Mouse (Mus musculus) gastrocnemius, postnatal 25 days (tissue): Measurements from ENCODE around the gene Casz1. TPM values are rescaled to one million over a fixed set of nuclear protein-coding genes. Genes with fewer than 3 reads are reported as not detected.

Experiments used
- DNase-seq: peaks from one replicate; pipeline ENCODE4 v3.0.0; 2022
- long read RNA-seq, 2 experiments: library from polyadenylated mRNA; stranded (forward); transcript quantifications; one replicate each; pipeline ENCODE4 v2.0.0; 2021
- total RNA-seq, 2 experiments: library from RNA; stranded (reverse); gene quantifications; 1 replicate in 1 of 2; 2 replicates in 1 of 2; pipeline ENCODE4 v1.2.3; 2021

The Casz1 gene
- 10 to 100 TPM; 27.8 to 30.2 TPM for total RNA-seq
- long read RNA-seq, experiment 1, partial matches to known transcripts: 0 of 5 reads
- long read RNA-seq, experiment 1, other reads (novel, unspliced or antisense): 5 of 5 reads
- long read RNA-seq, experiment 2, full-length matches to known transcripts: 2 of 17 reads
- long read RNA-seq, experiment 2, partial matches to known transcripts: 3 of 17 reads
- long read RNA-seq, experiment 2, other reads (novel, unspliced or antisense): 12 of 17 reads

DNA sequence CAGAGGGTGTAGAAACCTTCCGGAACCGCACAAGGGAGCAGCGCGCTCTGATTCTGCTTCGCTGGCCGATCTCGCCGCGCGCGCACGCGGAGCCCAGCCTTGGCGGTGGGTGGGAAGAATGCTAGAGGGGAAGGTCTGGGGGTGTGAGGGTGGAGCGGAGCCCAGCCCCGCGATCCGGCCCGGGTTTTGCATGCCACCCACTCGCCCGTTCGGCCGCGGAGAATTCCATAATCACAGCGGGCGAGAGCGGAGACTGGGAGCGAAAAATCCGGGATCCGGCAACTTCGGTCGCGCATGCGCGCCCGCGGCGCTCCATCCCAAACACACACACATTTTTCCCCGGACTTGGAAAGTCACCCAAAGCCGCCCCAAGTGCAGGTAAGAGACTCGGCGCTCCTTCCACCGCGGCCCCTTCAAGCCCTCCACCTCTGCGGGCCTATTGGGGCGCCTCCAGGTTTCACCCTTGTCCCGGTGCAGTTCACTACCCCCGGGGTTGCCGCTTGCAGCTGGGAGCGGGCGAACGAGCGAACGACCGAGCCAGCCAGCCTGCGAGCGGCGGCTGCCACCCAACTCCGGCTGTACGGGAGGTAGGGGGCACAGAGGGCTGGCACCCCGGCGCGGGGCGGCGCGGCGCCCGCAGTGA is at the start of gene Casz1:
Gene Casz1, plus strand, starts transcription at position 293 of the 643 bp plus-strand sequence.
- peak; percentile 92 for DNase-seq

DNA sequence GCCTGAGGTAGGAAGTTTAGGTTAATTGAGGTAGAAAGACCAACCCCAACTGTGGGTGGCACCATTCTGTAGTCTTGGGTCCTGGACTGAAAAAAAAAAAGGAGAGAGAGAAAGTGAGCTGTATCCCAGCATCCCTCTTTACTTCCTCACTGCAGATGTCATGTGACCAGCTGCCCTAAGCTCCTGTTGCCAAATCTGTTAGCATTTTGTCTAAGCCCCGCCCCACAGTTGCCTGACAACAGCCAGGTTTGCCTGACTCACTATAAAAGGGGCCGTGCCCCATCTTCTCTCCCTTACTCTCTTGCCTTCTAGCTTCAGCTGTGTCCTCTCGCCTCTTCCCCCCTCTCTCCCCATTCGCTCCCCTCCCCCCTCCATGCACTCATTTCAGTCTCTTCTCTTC is 45.4 kb upstream of the Casz1 start:
- no peak for DNase-seq

DNA sequence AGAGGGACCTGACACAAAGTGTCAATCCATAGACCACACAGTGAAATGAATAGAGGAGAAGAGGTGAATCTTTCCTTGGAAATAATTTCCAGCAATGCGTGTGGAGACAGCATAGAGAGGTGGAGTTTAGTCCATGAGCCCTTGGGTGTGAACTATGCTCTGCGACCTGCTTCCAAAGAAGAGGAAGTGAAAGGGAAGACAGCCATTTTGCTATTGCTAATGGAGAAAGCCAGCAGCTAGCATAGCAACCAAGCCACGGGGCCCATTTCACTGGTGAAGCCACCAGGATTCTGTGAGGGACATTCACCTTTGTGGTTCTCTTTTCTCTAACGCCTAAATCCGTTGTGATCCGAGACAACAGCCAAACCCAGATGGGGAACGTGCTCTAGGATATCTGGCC is 44.1 kb upstream of the Casz1 start:
- no peak for DNase-seq

DNA sequence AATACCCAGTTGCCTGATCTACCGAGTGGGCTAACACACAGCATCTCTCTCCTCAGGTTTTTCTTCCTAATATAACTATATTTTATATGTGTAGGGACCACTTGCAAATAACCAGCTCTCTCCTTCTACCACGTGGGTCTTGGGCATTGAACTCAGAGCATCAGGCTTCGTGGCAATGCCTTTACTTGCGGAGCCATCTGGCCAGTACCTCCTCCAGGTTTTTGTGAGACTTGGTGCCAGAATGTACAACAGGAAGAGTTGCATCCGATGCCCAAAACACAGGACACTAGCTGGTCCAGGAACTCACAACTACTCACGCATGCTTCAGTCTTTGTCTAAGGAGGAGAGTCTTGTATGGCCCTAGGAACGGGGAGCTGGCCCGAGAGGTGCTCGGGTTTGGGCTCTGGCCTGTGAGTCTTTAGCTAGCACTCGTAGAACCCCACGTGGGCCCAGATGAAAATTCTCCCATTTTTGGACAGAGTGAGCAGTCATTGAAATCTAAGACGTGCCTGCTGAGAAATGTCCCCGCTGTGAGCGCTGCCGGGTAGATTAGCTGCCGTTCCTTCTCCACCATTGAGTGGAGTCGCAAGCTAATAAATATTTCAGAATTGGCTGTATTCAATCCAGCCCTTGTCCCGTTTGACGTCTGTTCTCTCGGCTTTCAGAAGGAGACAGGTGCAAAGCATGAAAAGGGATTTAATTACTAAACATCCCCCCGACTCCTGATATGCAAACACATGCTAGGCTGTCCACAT is 38.0 kb upstream of the Casz1 start:
- DNase-seq: no peak

DNA sequence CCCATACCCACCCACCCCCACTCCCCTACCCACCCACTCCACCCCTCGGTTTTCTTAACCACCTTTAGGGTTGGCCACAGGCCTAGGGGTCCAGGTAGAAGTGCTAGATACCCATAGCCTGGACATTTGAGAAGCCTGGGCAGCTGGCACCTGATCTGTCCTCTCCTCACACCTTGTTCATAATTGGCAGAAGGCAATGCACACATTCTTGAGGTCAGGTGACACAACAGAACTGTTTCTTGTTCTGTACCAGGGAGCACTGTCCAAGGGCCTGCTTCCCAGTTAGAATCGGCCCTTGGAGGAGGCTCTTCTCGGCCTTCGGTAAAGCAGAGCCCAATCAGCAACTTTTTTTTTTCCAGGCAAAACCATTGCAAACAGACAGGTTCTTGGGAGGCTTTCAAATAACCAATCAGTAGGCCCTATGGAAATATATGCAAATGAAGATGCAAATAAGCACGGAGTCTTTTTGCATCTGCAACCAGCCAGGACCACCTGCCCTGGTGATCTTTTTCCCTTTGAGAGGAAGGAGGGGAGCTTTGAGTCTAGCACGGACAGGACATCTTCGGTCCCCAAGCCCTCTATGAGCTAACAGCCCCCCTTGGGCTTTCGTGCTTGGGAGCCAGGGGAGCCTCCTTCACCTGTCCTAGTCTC is 36.4 kb upstream of the Casz1 start:
- no peak for DNase-seq

DNA sequence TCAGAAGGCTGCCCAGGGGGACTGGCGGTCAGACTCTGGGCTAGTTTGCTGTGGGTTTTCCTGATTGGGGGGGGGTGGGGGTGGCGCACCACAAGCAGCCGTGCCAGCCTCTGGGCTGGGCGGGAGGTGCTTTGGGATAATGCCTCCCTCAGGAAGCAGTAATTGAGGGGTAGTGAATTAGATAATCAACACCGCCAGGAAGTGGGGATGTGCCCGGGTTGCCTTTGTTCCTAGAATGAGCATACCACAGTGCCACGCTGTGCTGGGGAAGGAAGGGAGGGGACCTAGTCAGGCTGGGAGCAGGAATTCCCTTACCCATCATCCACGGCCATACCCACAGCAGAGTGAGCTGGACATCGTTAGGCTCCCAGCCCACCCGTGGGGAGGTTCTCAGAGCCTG is 35.6 kb upstream of the Casz1 start:
- no peak for DNase-seq

DNA sequence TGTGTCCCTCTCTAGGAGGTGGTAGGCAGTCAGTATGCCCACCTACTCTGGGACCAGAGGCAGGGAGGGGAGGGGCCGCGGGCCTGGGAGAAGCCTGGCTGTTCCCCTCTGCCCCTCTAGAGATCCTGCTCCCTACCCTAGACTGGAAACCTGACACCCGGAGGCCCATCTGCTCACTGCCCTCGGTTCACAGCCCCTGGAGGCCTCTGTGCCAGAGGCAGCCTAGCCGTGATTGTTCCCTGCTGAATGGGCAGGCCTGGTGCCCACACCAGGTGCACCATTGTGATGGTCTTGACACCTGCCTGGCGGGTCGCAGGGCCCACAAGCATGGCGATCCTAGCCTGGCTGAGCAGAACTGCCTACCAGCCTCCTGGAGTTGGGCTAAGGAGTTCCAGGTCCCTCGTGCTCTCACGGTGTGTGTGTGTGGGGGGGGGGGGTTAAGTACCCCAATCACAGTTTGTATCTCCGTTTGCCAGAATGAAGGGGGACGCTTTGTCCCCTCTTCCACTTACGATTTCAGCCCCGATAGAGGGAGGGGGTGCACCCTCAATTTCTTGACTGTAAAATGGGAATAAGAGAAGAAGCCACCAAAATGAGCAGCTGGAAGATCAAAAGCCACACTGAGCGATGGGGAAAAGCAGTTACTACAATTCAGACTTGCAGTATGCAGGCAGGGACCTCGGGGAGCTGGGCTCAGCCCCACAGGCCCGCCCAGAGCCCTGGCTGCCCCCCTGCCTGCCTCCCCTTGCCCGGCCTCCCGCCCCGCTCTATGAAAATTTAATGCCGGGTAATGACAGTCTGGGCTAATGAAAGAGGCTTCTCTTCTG is 33.4 kb upstream of the Casz1 start:
- DNase-seq: no peak

DNA sequence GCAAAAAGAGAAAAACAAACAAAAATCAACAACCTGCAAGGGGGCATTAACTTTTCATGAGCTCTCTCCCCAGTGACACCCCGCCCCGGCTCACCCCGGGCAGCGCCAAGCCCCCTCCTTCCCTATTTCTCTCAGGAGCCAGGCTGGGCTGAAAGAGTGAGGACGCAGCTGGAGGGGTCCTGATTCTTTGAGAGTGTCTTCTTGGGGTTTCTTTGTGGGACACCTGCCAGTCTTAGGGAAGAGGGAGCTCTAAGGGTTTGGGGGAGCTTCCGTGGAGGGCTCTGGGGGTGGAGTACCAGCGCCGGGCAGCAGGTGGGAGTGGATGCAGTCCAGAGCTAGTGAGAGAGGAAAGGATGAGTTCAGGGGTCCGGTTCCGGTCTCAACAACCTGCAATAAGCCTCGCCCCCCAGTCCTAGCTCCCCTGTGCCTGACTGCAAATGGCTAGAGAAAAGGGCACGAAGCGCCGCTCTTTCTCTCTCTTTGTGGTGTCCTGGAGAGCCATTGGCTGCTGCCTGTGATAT is 32.8 kb upstream of the Casz1 start:
- no peak for DNase-seq

DNA sequence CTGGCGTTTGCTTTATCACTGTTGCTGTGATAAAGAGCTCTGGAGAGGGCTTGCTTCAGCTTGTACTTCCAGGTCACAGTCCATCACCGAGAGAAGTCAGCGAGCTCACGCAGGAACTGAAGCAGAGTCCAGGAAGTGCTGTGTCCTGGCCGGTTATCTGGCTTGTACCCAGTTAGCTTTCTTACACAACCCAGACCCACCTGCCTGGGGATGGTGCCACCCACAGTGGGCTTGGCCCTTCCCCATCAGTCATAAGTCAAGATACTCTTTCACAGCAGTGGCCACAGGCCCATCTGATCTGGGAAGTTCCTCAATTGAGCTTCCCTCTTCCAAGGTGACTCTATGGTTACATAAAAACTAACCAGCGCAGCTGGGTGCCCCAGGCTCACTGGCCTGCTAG is 31.6 kb upstream of the Casz1 start:
- DNase-seq: no peak

DNA sequence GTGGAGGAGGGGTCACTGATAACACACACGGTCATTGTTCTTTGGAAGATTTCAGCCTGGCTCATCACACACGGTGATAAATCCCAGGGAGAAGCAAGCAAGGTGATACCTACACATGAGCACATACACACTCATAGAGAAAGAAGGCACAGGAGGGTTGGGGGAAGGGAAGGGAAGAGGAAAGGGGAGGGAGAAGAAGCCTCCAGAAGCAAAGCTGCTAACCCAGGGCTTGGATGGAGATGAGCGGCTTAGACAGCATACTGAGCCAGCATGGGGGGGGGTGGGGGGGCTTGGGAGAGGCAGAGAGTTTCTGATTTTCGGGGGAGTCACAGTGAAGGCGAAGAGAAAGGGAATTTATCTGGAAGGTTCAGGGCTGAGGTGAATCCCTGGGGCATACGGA is 30.2 kb upstream of the Casz1 start:
- DNase-seq: no peak

DNA sequence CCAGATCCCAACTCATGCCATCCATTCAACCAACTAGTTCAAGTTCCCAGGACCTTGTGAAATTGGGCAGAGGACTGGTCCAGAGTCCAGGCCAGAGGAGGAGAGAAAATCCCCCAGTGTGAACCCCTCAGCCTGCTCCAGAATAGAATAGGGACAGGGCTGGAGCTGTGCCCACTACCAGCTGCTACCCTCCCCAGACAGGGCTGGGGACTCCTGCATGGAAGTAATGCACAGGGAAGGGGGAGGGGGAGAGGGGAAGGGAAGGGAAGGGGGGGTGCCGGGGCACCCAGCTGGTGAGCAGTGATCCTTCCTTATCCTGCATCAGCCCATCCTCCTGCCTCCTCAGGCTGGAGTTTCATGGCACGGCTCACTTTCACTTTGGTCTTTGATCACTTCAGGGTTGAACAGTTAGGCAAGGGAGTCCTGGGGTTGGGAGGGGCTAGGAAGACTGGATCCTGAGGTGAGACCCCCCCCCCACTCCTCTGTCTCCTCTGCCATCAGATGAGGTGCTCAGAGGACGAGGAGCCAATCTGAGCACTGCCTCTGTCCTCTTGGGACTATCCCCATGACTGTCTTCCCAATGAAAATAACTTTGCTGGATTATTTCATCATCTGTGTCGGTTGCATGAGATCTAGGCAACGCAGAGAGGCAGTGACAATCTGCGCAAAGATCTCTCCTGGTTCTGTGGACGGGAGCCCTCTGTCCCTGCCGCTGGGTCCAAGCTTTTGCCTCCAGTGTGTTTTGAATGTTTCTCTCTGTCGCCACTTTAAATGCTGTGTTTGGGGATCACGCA is 28.6 kb upstream of the Casz1 start:
- DNase-seq: no peak

DNA sequence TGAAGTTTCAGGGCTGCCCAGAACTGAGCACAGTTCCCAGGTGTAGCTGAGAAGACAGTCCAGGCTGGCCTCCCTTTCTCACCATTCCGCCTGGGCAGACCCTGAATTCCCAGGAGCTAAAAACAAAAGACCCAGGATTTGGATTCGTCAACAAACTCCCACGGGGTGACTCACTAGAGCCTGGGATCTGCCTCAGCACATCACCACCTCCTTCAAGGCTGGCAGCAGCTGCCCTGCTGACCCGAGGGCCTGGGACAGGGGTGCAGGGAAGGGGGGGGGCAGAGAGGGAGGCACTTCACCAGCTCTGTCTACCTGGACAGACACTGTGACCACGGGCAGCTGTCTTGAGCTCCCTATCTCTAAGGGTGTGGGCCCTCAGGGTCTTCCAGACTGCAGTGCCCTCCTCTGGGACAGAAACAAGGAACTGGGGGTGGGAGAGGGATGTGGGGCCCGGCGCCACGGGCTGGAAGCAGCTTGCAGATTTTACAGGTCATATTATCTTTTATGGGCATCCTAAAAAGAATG is 24.1 kb upstream of the Casz1 start:
- DNase-seq: no peak

DNA sequence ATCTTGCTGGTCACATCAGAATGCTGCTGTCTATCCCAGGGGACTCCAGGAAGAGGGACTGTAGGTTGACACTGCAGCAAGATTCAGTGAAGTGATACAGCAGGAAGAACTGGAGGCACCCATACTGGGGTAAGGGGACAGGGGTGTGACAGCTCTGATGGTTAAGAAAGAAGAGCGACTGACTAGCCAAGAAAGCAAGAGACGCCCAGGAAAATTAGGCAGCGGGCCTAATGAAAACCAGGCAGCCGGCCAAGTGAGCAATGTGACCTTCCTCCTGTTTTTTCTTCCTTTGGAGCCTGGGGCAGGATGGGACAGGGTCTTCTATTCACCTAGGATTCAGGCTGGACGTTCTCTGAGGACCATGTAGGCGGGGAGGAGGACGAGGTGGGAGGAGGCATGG is 22.7 kb upstream of the Casz1 start:
- no peak for DNase-seq

DNA sequence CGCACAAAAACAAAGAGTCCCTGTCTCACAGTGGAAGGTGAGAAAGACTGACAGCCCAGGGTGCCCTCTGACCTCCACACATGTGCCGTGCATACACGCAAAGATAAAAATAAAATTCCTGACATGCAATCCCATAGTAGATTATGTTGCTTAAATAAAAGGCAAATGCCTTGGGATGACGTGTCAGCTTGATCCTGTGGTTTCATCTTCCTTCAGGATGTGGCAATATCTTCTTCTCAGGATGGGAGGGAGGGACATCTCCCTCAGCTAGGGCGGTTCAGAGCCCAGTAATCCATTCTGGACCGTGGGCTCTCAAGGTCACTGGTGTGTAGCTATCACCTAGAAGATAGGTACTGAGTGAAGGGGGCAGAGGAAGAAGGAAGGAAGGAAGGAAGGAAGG is 21.3 kb upstream of the Casz1 start:
- DNase-seq: no peak

DNA sequence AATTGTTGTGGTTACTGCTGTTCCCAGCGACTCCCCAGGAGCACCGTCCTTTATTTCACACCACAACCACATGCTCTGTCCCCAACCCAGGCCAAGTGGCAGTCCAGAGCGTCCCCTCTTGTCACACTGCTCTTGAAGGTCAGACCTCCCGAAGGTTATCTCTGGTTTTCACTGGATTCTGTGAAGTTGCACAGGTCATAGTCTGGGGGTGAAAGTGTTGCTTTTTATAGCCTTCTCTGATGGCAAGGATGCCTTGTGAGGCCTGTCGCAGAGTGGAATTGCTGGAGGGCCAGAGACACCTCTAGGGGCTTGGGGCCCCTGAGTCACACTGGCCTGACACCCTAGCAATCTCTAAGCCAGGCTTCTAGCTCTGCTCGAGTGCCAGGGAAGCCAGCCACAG is 20.5 kb upstream of the Casz1 start:
- DNase-seq: no peak

DNA sequence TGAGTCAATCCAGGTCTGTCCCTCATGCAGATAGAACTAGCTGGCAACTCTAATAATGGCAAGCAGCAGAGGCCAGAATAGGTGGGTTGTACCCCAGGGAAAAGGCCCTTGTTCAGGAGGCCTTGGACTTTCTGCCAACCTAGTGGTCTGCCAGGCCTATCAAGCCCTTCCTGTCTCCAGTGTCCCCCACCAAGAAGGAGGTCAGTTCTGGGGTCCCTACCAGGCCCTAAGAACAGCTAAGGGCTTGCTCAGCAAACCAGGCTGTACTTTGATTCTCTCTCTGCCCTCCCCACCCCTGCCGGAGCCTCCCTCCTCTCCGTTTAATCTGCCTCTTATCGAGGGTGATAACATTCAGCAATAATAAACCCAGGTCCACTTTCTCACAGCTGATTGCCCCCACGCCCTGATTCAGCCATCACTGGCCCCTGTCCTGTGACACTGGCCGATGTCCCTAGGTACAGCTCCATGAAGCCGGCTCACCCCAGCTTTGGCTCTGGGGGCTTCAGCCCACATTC is 19.1 kb upstream of the Casz1 start:
- DNase-seq: no peak

DNA sequence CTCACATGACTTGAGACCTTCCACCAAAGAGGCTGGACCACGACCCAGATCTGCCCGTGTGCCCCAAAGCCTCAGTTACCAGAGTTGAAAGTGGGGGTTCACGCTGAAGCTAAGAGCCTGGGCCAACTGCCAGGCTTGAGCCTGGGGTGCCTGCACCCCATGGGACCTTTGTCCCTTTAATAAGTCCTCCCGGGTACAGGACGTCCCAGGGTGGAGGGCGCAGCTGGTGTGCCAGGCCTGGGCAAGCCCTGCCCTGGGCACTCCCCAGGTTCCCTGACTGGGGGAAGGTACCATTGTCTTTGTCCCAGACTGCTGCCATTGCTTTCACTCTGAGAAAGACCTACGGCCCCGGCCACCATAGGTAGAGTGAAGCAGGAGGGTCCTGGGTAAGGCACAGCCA is 18.2 kb upstream of the Casz1 start:
- no peak for DNase-seq

DNA sequence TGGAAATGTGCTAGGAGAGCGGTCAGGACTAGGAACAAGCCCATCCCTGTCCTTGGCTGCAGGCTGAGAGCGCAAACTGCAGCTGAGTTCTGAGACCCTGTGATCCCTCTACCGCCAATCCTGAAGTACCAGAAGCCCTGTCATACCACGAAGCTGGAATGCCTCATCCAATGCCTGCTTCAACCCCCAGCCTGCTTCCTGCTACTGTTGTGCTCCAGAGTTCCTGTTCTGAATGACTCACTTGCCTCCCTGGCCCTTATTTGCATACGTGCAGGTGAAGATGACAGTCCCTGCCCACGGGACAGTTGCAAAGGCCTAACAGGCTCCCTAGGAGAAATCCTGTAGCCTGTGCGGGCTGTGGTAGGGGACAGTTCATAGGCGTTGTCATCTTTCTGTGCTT is 13.3 kb upstream of the Casz1 start:
- no peak for DNase-seq

DNA sequence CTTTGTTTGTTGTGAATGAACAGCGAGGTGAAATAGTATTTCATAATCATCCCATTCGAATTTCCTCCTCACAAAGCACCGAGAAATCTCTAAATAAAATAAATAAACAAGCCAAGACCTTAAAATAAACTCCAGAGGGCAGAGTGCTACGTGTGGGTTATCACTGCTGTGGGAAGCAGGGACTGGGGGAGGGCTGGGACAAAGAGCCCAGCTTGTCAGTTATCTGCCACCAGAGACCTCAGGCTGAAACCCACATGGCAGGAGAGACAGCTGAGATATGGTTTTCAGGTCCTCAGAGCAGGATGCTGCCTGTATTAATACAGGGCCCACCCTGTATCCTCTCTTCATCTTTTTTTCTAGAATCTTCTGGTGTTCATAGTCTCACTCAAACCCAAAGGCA is 9.2 kb upstream of the Casz1 start:
- DNase-seq: no peak

DNA sequence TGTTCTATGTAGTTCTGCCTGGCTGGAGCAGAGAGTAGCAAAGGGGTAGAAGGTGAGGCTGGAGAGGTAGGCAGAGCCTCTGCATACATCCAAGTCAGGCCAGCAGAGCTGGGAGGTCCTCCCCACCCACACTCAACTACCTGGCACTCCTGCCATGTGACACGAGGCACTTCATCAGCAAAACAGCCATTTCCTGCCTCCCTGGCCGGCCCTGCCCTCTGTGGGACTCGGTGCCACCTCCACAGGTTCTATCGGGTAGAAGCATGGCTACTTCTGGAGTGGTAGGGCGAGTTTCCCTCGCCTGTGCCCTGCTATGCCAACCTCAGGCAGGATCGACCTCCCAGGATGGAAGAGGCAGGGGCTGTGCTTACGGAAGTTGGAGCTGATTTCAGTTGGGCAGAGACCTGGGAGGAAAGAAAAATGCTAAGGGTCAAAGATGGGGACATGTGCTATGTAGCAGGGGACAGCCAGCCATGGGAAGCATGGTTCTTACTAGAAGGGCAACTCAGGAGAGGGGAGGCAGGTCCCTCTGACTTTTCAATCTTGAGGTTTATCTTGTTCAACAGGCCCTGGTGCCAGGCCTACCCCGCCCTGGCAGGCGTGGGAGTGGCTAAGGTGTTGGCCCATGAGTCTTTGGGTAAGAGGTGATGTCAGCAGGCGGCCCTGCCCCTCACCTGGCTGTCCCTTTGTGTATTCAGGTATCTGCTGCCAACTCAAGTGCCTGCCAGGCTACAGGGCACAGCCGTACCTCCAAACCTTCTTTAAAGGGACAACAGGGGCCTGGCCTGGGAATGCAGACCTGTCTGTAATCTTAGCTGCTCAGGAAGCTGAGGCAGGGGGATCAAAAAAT is 6.5 kb upstream of the Casz1 start:
- DNase-seq: no peak
